Mouse (Mus musculus) intestine, embryonic 14.5 days (tissue): ENCODE results near the gene Cyp3a11. TPM values are rescaled to one million over a fixed set of nuclear protein-coding genes. Genes with fewer than 3 reads are reported as not detected.
"Not testable (repeated sequence)": the region's sequence is repeated elsewhere in the genome, so short reads cannot be mapped to it uniquely, and the experiment has no call there.

ENCODE experiments used
- ATAC-seq: fragments of 200-750 bp; cut with Nextera tagmentation; replicated peaks from 2 replicates; pipeline ENCODE4 v1.8.0; 2017; ENCODE audit warnings: low read depth, moderate number of reproducible peaks, moderate TSS enrichment, moderate library complexity; ENCODE audit not compliant: low FRiP score, low TSS enrichment
- DNase-seq: peaks from one replicate; pipeline ENCODE4 v3.0.0-alpha.2; 2018; ENCODE audit warnings: low spot score
- H3K27ac ChIP-seq: fragments of 300-500 bp; sonication (generic); 2 replicates; pipeline ENCODE4 v1.5.1; 2014; ENCODE audit warnings: low read depth, mild to moderate bottlenecking, control low read depth
- H3K27me3 ChIP-seq: fragments of 300-500 bp; sonication (generic); replicated peaks from 2 replicates; pipeline ENCODE4 v1.6.1; 2014; ENCODE audit warnings: low read length, control low read depth; ENCODE audit not compliant: control insufficient read depth, insufficient read depth
- H3K36me3 ChIP-seq: fragments of 300-500 bp; sonication (generic); 2 replicates; pipeline ENCODE4 v1.6.1; 2014; ENCODE audit warnings: low read length, control low read depth; ENCODE audit not compliant: control insufficient read depth, insufficient read depth
- H3K4me1 ChIP-seq: fragments of 300-500 bp; sonication (generic); replicated peaks from 2 replicates; pipeline ENCODE4 v1.6.1; 2014; ENCODE audit warnings: low read length, control low read depth, mixed read lengths; ENCODE audit not compliant: control insufficient read depth, insufficient read depth
- H3K4me2 ChIP-seq: fragments of 300-500 bp; sonication (generic); 2 replicates; pipeline ENCODE4 v1.6.1; 2014; ENCODE audit warnings: low read length
- H3K4me3 ChIP-seq: fragments of 300-500 bp; sonication (generic); 2 replicates; pipeline ENCODE4 v1.5.1; 2014; ENCODE audit warnings: low read depth, low read length, control low read depth, mixed read lengths
- H3K9ac ChIP-seq: fragments of 300-500 bp; sonication (generic); 2 replicates; pipeline ENCODE4 v1.6.1; 2014; ENCODE audit warnings: mild to moderate bottlenecking, low read length
- H3K9me3 ChIP-seq: fragments of 300-500 bp; sonication (generic); 2 replicates; pipeline ENCODE4 v1.6.1; 2016; ENCODE audit warnings: low read length, control low read depth; ENCODE audit not compliant: control insufficient read depth
- WGBS: fragments of 180-500 bp; shearing (Covaris S2); extraction: QIAGEN DNeasy Blood & Tissue Kit; methylation state at CpG from one replicate; pipeline ENCODE4 v1.1.7; 2014; 5-methylcytosine and 5-hydroxymethylcytosine counted together
- polyA plus RNA-seq: library from polyadenylated mRNA; unstranded; fragments of >200 nt; fragmentation: Nextera tagmentation; extraction: Ambion mirVana; gene quantifications from 2 replicates; pipeline ENCODE4 v1.2.1, GENCODE M21; 2014

The Cyp3a11 gene
- not detected in 2 replicates for polyA plus RNA-seq

GRCm38 (mm10) chr5:145879688-145880087 lies at the start of gene Cyp3a11:
Gene Cyp3a11 (minus strand): TSS chr5:145879964.
- H3K4me2 ChIP-seq: no peak within 1 kb of the TSS
- H3K9me3 ChIP-seq: 0 out of 2 replicates have a peak, but pooled peaks cover 7% of the 10 kb centered on the region
- WGBS: 83% methylated on average over 3 of the region's 3 CpGs
- DNase-seq (no peak), ATAC-seq (no peak)
- H3K4me1 ChIP-seq: no peaks in the 10 kb centered on the region
- H3K4me3 ChIP-seq: no peak within 1 kb of the TSS
- H3K9ac ChIP-seq: no peak within 1 kb of the TSS
- H3K27ac ChIP-seq: no peak within 1 kb of the TSS
- no peaks in the 10 kb centered on the region for H3K36me3 ChIP-seq
- H3K27me3 ChIP-seq: no peaks in the 10 kb centered on the region

DNA sequence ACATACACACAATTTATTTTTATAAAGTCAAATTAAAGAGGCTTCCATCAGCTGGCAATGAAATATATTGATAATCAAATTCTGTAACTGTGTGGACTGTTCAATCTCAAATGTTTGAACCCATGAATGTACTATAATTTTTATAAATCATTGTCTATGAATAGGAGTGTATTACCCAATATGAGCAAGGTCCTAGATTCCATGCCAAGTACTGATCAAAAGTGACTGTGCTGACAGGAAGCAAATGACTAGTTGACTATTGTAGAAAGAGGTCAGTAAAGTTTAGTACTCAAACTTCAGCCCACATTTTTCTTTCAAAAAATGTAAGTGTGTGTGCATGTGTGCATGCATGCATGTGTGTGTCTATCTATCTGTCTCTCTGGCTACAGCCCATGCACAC lies 33.1 kb upstream of the Cyp3a11 start:
- DNase-seq (no peak), ATAC-seq (no peak)
- H3K27ac ChIP-seq: no peak overlapping the region

GRCm38 (mm10) chr5:145911781-145912180 lies 32.0 kb upstream of the Cyp3a11 start:
- Histone ChIP-seq H3K9me3 (peaks cover 4% of the 10 kb centered on the region; the same call in 1 of the 2 replicates), H3K27me3 (no peaks in the 10 kb centered on the region), H3K36me3 (no peaks in the 10 kb centered on the region), H3K27ac (no peak overlapping the region), H3K4me2 (no peak overlapping the region), H3K4me1 (no peaks in the 10 kb centered on the region), H3K4me3 (no peak overlapping the region), H3K9ac (no peak overlapping the region)
- no peak for DNase-seq
- ATAC-seq: no peak

More for the DNA sequence above, 33.1 kb upstream of the Cyp3a11 start:
- H3K27me3 ChIP-seq: no peaks in the 10 kb centered on the region
- no peak overlapping the region for H3K4me2 ChIP-seq
- H3K4me1 ChIP-seq: no peaks in the 10 kb centered on the region
- H3K36me3 ChIP-seq: no peaks in the 10 kb centered on the region
- peaks cover 9% of the 10 kb centered on the region; the same call in 1 of the 2 replicates for H3K9me3 ChIP-seq
- H3K9ac ChIP-seq: no peak overlapping the region
- no peak overlapping the region for H3K4me3 ChIP-seq

- H3K9ac ChIP-seq, H3K27ac ChIP-seq, H3K4me2 ChIP-seq, H3K27me3 ChIP-seq, H3K36me3 ChIP-seq, ATAC-seq, H3K4me1 ChIP-seq, DNase-seq, H3K4me3 ChIP-seq: not testable (repeated sequence)
- peaks cover 17% of the 10 kb centered on the region for H3K9me3 ChIP-seq
- WGBS: 90% methylated on average over 2 of the region's 2 CpGs
Measured at GRCm38 (mm10) chr5:145906937-145907336, 27.2 kb upstream of the Cyp3a11 start.

- DNase-seq: no peak
- Histone ChIP-seq H3K4me3 (no peak overlapping the region), H3K36me3 (no peaks in the 10 kb centered on the region), H3K27me3 (no peaks in the 10 kb centered on the region), H3K4me1 (no peaks in the 10 kb centered on the region), H3K4me2 (no peak overlapping the region), H3K9ac (no peak overlapping the region), H3K9me3 (peaks cover 19% of the 10 kb centered on the region), H3K27ac (no peak overlapping the region)
- 88% methylated on average over 1 of the region's 1 CpGs for WGBS
- ATAC-seq: no peak
Measured at GRCm38 (mm10) chr5:145904535-145904934, 24.8 kb upstream of the Cyp3a11 start.

DNA sequence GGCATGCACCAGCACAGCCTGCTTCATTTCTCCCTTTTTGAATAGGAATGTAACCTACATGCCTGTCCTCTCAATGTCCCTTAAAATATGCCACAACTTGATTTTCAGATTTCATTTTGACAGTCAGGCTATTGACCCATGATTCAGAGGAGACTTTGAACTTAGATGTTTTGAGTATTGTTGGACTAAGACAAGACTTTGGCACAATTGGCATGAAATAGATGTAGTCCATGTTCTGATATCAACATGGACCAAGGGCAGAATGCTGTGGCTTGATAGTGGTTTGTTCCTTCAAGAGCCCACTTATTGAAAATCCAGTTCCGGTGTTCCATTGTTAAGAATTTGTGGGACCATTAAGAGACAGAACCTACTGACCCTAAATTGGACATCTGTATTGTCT lies 23.6 kb upstream of the Cyp3a11 start:
- no peak overlapping the region for H3K4me3 ChIP-seq
- H3K9me3 ChIP-seq: peaks cover 18% of the 10 kb centered on the region
- no peaks in the 10 kb centered on the region for H3K4me1 ChIP-seq
- ATAC-seq (no peak), DNase-seq (no peak)
- H3K27me3 ChIP-seq: no peaks in the 10 kb centered on the region
- no peaks in the 10 kb centered on the region for H3K36me3 ChIP-seq
- no peak overlapping the region for H3K4me2 ChIP-seq
- 93% methylated on average over 1 of the region's 1 CpGs for WGBS
- H3K27ac ChIP-seq: no peak overlapping the region
- H3K9ac ChIP-seq: no peak overlapping the region

GRCm38 (mm10) chr5:145900436-145900990 lies 20.7 kb upstream of the Cyp3a11 start:
- H3K4me3 ChIP-seq: no peak overlapping the region
- no peak overlapping the region for H3K27ac ChIP-seq
- 57% methylated on average over 2 of the region's 2 CpGs for WGBS
- no peaks in the 10 kb centered on the region for H3K27me3 ChIP-seq
- H3K4me2 ChIP-seq: no peak overlapping the region
- no peak overlapping the region for H3K9ac ChIP-seq
- no peaks in the 10 kb centered on the region for H3K4me1 ChIP-seq
- ATAC-seq (no peak), DNase-seq (no peak)
- H3K9me3 ChIP-seq: peaks cover 8% of the 10 kb centered on the region
- no peaks in the 10 kb centered on the region for H3K36me3 ChIP-seq

DNA sequence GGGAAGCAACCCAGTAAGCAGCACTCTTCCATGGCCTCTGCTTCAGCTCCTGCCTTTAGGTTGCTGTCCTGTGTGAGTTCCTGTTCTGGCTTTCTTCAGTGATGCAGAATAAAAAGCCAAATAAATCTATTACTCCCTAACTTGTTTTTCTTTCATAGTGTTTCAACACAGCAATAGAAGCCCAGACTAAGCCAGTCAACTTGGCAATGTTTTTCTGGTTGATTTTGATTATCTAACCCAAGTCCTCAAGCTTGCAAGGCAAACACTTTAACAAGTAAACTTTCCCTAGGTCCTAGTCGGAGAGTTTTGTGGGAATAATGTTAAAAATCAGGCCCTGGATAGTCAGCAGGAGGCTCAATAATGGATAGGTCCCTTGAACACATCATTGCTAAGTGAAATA lies 17.5 kb upstream of the Cyp3a11 start:
- H3K4me1 ChIP-seq: no peaks in the 10 kb centered on the region
- no peaks in the 10 kb centered on the region for H3K27me3 ChIP-seq
- DNase-seq (no peak), ATAC-seq (no peak)
- H3K4me3 ChIP-seq: no peak overlapping the region
- no peaks in the 10 kb centered on the region for H3K36me3 ChIP-seq
- H3K4me2 ChIP-seq: no peak overlapping the region
- WGBS: 66% methylated on average over 1 of the region's 1 CpGs
- no peak overlapping the region for H3K9ac ChIP-seq
- H3K9me3 ChIP-seq: peaks cover 2% of the 10 kb centered on the region; the same call in 1 of the 2 replicates
- H3K27ac ChIP-seq: no peak overlapping the region

GRCm38 (mm10) chr5:145881207-145881606 lies 1.4 kb upstream of the Cyp3a11 start:
- Histone ChIP-seq H3K36me3 (no peaks in the 10 kb centered on the region), H3K4me2 (no peak overlapping the region), H3K4me1 (no peaks in the 10 kb centered on the region), H3K27ac (no peak overlapping the region), H3K9me3 (0 out of 2 replicates have a peak, but pooled peaks cover 2% of the 10 kb centered on the region), H3K9ac (no peak overlapping the region), H3K27me3 (no peaks in the 10 kb centered on the region), H3K4me3 (no peak overlapping the region)
- ATAC-seq (no peak), DNase-seq (no peak)
